Comparison of ENCODE assay signal across 1 mouse cellular context in the genomic region with DNA sequence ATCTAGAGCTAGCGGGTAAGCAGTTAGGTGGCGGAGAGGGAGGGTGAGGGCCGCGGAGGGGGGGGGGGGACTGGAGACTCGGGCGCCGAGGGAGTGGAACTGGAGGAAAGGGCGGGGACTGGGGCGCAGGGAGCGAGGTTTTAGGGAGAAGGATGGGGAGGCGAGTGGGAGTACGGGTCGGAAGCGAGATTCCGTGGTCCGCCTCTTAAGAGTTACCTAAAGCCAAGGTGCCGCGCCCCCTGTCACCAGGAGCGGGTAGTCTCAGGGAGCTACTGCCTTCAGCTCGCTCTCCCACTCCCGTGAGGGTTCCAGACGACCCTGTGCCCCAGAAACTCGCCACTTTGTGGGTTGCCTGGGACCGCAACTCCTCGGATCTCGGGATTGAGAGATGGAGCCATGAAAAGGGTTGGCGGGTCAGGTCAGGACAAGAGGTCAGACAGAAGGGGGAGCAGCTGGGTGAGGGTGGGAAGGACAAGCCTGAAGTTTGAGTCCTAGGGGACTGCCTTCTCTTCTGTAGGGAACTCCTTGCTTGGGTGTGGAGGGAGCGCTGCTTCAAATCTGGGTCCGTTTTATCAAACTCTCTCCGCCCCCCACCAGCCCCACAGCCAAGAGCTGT.
TF ChIP-seq lines count a peak whose summit lies in the region.

No protein-coding gene starts in this region.

TF ChIP-seq in ES-E14, 5 proteins besides CTCF, POLR2A, EP300 and RAD21:
- TF ChIP-seq ZNF384 (IDR thresholded peaks at IDR 0.05; ENCODE audit: low read depth, low read length) (no peak), ZC3H11A (IDR thresholded peaks at IDR 0.05; ENCODE audit: borderline replicate concordance, low read depth, low read length) (no peak), CHD2 (IDR thresholded peaks at IDR 0.05; ENCODE audit: low read depth, low read length) (no peak), MAFK (IDR thresholded peaks at IDR 0.05; ENCODE audit: insufficient read depth, low read depth, low read length) (no peak), HCFC1 (IDR thresholded peaks at IDR 0.05; ENCODE audit: borderline replicate concordance, insufficient read depth, low read length) (no peak)
